Mouse (Mus musculus): Measurements from ENCODE around the gene Gm7102. TPM values are rescaled to one million over a fixed set of nuclear protein-coding genes. Genes with fewer than 3 reads are reported as not detected.
"Not testable (repeated sequence)": the region's sequence is repeated elsewhere in the genome, so short reads cannot be mapped to it uniquely, and the experiment has no call there.

Gm7102 gene
- 0.11 and 0.19 TPM in 2 replicates for polyA plus RNA-seq (2016; fragmentation: Nextera tagmentation; extraction: Ambion mirVana)

DNA sequence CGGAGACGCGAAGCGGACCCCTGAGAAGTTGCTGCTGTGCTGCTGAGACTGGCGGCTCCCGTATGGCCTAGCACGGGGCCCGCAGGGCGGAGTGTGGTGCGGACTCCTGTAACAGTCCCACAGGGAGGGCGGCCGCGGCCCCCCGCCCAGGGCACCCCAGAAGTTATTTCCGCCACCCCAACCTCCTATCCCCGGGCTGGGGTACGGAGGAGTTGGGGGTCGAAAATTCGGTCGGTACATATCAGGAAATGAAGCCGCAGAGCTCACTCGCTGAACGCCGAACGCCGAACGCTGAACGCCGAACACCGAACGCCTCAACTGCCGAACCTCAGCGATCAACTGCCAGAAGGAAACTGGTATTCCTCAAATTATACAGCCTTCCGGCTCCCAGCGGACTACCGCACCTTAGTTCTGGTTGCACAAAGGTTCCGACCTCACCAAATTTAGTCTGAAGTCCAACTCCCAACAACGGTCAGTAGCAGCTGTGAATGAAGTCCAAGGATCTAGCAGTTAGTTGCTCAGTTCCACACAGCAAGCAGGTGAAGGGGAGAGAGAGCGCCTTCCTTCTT, at the start of gene Gm7102:
TSS of gene Gm7102 (minus strand) at position 554 of the 569 bp plus-strand sequence.
- Histone ChIP-seq H3K4me1 (no peaks in the 10 kb centered on the region), H3K9me3 (peaks cover 9% of the 10 kb centered on the region), H3K27ac (no peak within 1 kb of the TSS), H3K36me3 (replicated peaks) (no peaks in the 10 kb centered on the region), H3K4me3 (peak within 1 kb of the TSS; percentile 44), H3K27me3 (ENCODE audit: poor library complexity, severe bottlenecking) (peaks cover 15% of the 10 kb centered on the region)
- 32% methylated on average over 39 of the region's 39 CpGs for WGBS
- no peak for DNase-seq (ENCODE audit: extremely low spot score, low spot score)

GRCm38 (mm10) chr19:61224678-61225525, 48.8 kb upstream of the Gm7102 start:
- peaks cover 29% of the 10 kb centered on the region for H3K4me1 ChIP-seq
- H3K27me3 ChIP-seq (ENCODE audit: poor library complexity, severe bottlenecking): no peaks in the 10 kb centered on the region
- 33% methylated on average over 53 of the region's 53 CpGs for whole genome bisulfite sequencing
- DNase-seq (ENCODE audit: extremely low spot score, low spot score): peak; percentile 19
- H3K4me3 ChIP-seq: peak overlapping the region; percentile 61
- H3K27ac ChIP-seq: peak overlapping the region; percentile 85
- H3K36me3 ChIP-seq (replicated peaks): no peaks in the 10 kb centered on the region
- peaks cover 32% of the 10 kb centered on the region for H3K9me3 ChIP-seq

DNA sequence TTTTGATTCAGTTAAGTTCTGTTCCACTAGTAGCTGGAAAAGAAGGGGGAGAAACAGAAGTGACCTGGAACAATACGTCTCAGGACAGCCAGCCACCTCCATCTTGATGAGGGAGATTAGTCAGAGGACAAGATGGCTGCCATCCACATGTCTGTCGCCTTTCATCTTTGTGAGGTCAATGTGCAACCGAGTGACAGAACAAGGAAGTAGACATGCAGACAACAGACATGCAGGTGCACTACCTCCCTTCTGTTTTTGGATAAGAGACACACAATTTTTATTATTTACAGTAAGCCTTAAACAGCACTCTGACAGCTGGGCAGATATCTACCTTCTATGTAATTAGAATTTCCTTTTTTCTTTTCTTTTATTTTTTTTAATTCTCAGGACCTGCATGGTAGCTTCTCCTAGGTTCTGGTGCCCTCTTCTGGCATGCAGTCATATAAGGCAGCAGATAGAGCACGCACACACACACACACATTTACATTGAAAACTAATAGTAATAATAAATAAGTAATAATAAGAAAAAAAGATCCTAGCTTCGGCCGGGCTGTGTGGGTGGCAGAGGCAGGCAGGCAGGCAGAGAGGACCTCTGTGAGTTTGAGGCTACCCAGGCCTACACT, 47.7 kb upstream of the Gm7102 start:
- Histone ChIP-seq H3K36me3 (replicated peaks) (no peaks in the 10 kb centered on the region), H3K4me3 (no peak overlapping the region), H3K4me1 (peaks cover 29% of the 10 kb centered on the region), H3K9me3 (peaks cover 32% of the 10 kb centered on the region), H3K27ac (no peak overlapping the region), H3K27me3 (ENCODE audit: poor library complexity, severe bottlenecking) (no peaks in the 10 kb centered on the region)
- no peak for DNase-seq (ENCODE audit: extremely low spot score, low spot score)
- 93% methylated on average over 6 of the region's 6 CpGs for WGBS

DNA sequence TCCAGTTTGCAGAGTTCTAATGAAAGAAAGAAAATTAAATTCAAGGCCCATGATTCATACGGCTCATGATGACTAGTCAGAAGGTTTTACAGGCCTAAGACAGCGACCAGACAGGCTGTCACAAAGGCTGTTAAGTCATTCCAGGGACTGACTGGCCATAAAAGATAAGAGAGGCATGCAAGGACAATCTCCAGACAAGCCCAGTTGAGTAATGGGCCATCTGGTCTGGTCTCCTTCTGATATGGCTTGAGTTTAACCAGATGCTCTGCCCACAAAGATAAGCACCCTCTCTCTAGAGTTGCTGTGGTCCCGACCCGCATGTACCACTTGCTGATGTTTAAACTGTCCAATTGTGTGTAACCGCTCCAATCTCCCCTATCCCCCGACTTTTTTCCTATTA, 31.4 kb upstream of the Gm7102 start:
- not testable (repeated sequence) for DNase-seq (ENCODE audit: extremely low spot score, low spot score); H3K9me3 ChIP-seq; H3K27me3 ChIP-seq (ENCODE audit: poor library complexity, severe bottlenecking); H3K36me3 ChIP-seq (replicated peaks); H3K27ac ChIP-seq; H3K4me1 ChIP-seq; H3K4me3 ChIP-seq
- WGBS: 92% methylated on average over 6 of the region's 6 CpGs

- 28% methylated on average over 10 of the region's 10 CpGs for WGBS
- Histone ChIP-seq H3K4me3 (no peak overlapping the region), H3K9me3 (peaks cover 5% of the 10 kb centered on the region; the same call in 1 of the 2 replicates), H3K4me1 (no peaks in the 10 kb centered on the region), H3K36me3 (replicated peaks) (no peaks in the 10 kb centered on the region), H3K27ac (no peak overlapping the region), H3K27me3 (ENCODE audit: poor library complexity, severe bottlenecking) (no peaks in the 10 kb centered on the region)
- DNase-seq (ENCODE audit: extremely low spot score, low spot score): no peak
These were observed 23.7 kb upstream of the Gm7102 start for GRCm38 (mm10) chr19:61199836-61200235.

GRCm38 (mm10) chr19:61199316-61199715, 23.2 kb upstream of the Gm7102 start:
- no peak overlapping the region for H3K4me3 ChIP-seq
- no peaks in the 10 kb centered on the region for H3K4me1 ChIP-seq
- H3K36me3 ChIP-seq (replicated peaks): no peaks in the 10 kb centered on the region
- H3K9me3 ChIP-seq: peaks cover 5% of the 10 kb centered on the region; the same call in 1 of the 2 replicates
- 16% methylated on average over 13 of the region's 13 CpGs for WGBS
- no peaks in the 10 kb centered on the region for H3K27me3 ChIP-seq (ENCODE audit: poor library complexity, severe bottlenecking)
- peak; percentile 91 for DNase-seq (ENCODE audit: extremely low spot score, low spot score)
- H3K27ac ChIP-seq: no peak overlapping the region

GRCm38 (mm10) chr19:61183590-61183989, 7.5 kb upstream of the Gm7102 start, which contains the start of gene Gm6020:
TSS of gene Gm6020 (plus strand) at chr19:61183890.
- H3K4me1 ChIP-seq; H3K27me3 ChIP-seq (ENCODE audit: poor library complexity, severe bottlenecking); H3K27ac ChIP-seq; DNase-seq (ENCODE audit: extremely low spot score, low spot score); H3K4me3 ChIP-seq; H3K36me3 ChIP-seq (replicated peaks): not testable (repeated sequence)
- 89% methylated on average over 2 of the region's 2 CpGs for WGBS
- H3K9me3 ChIP-seq: peaks cover 34% of the 10 kb centered on the region

GRCm38 (mm10) chr19:61151701-61152420, 24.2 kb downstream of the Gm7102 start:
- peak; percentile 41 for DNase-seq (ENCODE audit: extremely low spot score, low spot score)
- Histone ChIP-seq H3K4me3 (peak overlapping the region; percentile 58), H3K9me3 (no peaks in the 10 kb centered on the region; the same call in 1 of the 2 replicates), H3K27ac (peak overlapping the region; percentile 79), H3K4me1 (peaks cover 12% of the 10 kb centered on the region), H3K36me3 (replicated peaks) (no peaks in the 10 kb centered on the region), H3K27me3 (ENCODE audit: poor library complexity, severe bottlenecking) (peaks cover 19% of the 10 kb centered on the region)
- 8% methylated on average over 27 of the region's 27 CpGs for WGBS

GRCm38 (mm10) chr19:61151372-61151700, 24.8 kb downstream of the Gm7102 start:
- peaks cover 19% of the 10 kb centered on the region for H3K27me3 ChIP-seq (ENCODE audit: poor library complexity, severe bottlenecking)
- H3K4me3 ChIP-seq: peak overlapping the region; percentile 58
- WGBS: 7% methylated on average over 8 of the region's 8 CpGs
- peak overlapping the region; percentile 79; the same call in 1 of the 2 replicates for H3K27ac ChIP-seq
- H3K9me3 ChIP-seq: no peaks in the 10 kb centered on the region; the same call in 1 of the 2 replicates
- H3K36me3 ChIP-seq (replicated peaks): no peaks in the 10 kb centered on the region
- no peak for DNase-seq (ENCODE audit: extremely low spot score, low spot score)
- peaks cover 12% of the 10 kb centered on the region for H3K4me1 ChIP-seq

GRCm38 (mm10) chr19:61141299-61141698, 34.8 kb downstream of the Gm7102 start:
- Histone ChIP-seq H3K36me3 (replicated peaks) (peaks cover 6% of the 10 kb centered on the region; the same call in 1 of the 2 replicates), H3K4me1 (peaks cover 16% of the 10 kb centered on the region), H3K9me3 (no peaks in the 10 kb centered on the region), H3K4me3 (peak overlapping the region; percentile 81), H3K27me3 (ENCODE audit: poor library complexity, severe bottlenecking) (no peaks in the 10 kb centered on the region), H3K27ac (peak overlapping the region; percentile 83)
- no peak for DNase-seq (ENCODE audit: extremely low spot score, low spot score)
- WGBS: 20% methylated on average over 4 of the region's 4 CpGs

GRCm38 (mm10) chr19:61140342-61141206, 35.5 kb downstream of the Gm7102 start, which contains the start of gene Zfp950:
TSS of gene Zfp950 (minus strand) at chr19:61140840.
- H3K9me3 ChIP-seq: no peaks in the 10 kb centered on the region
- H3K27me3 ChIP-seq (ENCODE audit: poor library complexity, severe bottlenecking): no peaks in the 10 kb centered on the region
- DNase-seq (ENCODE audit: extremely low spot score, low spot score): peak; percentile 79
- H3K36me3 ChIP-seq (replicated peaks): peaks cover 6% of the 10 kb centered on the region; the same call in 1 of the 2 replicates
- peak within 1 kb of the TSS; percentile 81 for H3K4me3 ChIP-seq
- H3K4me1 ChIP-seq: peaks cover 16% of the 10 kb centered on the region
- WGBS: 2% methylated on average over 18 of the region's 18 CpGs
- H3K27ac ChIP-seq: peak within 1 kb of the TSS; percentile 83
